Mouse (Mus musculus) common myeloid progenitor, adult 5-6 weeks (primary cell): ENCODE measurements around the gene Tmem206. TPM values are rescaled to one million over a fixed set of nuclear protein-coding genes. Genes with fewer than 3 reads are reported as not detected.

Experiments
- ATAC-seq: replicated peaks from 2 replicates; pipeline ENCODE4 v1.8.0; 2016; ENCODE audit warnings: low read depth, mild to moderate bottlenecking, moderate TSS enrichment, inconsistent platforms; ENCODE audit not compliant: poor library complexity, severe bottlenecking
- total RNA-seq: library from RNA; stranded (forward); fragments of 200-1000, 187-1606 nt; gene quantifications from 2 replicates; pipeline ENCODE4 v1.2.3, GENCODE M21; 2017

Gene Tmem206
- total RNA-seq, 1 experiment from 2014 or later: 32.6 TPM

DNA sequence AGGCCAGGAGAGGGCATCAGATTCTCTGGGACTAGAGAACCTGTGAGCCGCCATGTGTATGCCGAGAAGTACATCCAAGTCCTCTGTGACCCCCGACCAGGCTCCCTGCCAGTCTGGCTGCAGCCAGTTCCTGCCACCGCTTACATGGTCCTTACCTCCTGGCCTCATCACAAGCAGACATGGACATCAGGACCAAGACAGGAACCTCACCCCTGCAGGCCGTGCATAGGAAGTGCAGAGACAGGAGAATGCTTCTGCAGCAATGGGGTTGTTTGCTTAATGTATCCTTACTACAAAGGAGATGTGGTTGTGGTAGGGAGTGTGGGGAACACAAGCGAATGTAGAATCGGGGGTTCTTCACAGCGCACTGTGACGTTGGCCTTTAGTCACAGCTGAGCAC is 19.4 kb upstream of the Tmem206 start:
- 0 out of 2 replicates have a peak, but pooled peaks have one; percentile 26 for ATAC-seq

DNA sequence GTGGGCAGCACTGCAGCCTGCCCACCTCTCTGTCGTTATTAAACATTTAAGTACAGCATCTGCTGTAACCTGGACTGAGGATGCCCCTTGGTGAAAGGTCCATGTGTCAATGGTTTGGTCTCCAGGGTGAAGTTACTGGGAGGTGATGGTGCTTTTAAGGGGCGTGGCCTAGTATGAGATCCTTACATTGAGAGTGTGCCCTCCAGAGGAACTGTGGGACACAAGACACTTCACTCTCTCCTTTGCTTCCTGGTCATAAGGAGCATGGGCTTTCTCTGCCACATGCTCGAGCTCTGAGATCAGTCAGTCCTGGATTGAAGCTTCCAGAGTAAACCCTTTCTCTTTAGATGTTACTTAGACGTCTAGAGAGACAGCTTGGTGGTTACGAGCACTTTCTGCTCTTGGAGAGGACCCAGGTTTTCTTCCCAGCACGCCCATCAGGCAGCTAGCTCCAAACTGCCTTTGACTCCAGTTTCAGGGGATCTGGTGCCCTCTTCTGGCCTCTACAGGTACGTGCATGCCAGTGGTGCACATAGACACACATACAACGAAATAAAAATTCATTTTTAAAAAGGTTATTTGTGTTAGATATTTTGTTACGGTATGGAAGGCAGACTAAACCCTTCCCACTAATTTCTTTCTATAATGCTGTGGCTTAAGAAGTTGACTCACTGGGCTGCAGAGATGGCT is 17.8 kb upstream of the Tmem206 start:
- no peak for ATAC-seq

DNA sequence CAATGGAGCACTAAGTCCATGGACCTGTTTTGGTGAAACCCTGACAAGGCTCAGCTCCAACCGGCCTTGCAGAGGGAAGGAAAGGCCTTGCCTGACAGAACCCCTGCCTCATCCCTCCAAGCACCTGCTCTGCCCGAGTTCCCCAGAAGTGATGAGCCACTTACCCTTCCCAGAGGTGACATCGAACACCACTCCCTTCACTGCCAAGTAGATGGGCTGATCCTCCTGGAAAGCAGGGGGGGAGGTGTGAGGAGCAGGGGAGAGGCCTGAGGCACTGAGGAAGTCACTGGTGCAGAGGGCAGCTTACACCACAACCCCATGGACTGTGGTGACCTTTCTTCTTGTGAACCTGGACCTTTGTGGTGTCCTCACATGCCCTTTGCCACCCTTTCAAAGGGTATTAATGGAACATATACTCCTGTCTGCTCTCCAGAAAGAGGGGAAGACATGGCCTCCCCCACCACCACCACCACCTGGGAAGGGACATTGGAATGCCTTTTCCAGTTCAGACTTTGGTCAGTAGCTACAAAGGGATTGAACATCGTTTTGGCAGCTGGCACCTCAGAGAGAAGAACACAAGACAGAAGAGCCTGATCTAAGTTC is 14.3 kb upstream of the Tmem206 start:
- no peak for ATAC-seq

DNA sequence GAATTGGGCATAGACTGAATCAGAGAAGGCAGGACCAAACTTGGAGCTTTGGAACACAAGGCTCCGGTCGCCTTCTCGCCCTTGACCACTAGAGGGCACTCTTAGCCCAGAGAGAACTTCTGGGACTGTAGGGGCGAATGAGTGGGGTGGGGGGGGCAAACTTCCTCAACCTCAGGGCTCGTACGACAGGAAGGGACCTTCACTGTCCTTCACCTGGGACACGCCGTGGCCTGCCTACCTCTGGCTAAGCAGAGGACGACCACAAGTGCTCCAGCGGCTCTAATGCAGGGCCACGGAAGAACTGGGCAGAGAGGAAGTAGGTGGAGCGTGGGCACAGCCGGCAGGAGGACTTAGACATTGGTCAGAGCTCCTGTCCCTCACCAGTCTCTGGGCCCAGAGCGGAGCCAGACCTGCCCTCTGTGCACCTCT is 13.2 kb upstream of the Tmem206 start:
- peak; percentile 94 for ATAC-seq

DNA sequence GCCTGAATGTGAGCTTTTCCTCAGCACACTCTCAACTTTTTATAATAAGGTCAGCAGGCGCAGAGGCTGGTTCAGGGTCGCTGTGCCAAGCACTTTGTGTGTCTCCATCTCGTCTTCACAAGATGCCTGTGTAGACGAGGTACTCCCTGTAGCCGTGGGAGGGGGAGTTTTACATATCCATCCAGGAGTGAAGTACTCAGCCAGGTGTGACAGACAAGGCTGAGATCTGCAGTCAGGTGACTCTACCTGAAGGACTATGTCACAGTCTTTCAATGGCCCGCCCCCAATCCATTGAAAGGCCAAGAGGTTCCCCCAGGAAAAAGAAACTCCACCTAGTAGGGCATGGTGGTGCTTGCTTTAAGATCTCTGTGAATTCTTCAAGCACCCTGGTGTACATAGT is 12.6 kb upstream of the Tmem206 start:
- ATAC-seq: no peak

DNA sequence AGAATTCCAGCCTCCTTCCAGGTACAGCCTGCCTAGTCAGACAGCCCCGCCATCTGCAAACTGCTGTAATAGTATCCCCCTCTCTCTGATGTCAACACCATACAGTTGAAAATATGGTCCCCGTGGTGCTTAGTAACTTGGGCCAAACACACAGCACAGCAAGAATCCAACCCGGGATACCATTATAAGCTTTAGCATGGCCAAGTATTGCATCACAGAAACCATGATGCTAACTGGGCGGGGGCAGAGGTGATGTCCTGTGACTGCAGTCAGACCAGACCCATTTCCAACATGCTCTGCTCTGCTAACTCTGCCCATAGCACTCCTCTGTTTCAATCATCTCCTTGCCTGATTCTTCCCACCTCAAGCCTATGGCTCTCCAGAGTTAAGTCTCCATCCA is 11.8 kb upstream of the Tmem206 start:
- ATAC-seq: no peak

DNA sequence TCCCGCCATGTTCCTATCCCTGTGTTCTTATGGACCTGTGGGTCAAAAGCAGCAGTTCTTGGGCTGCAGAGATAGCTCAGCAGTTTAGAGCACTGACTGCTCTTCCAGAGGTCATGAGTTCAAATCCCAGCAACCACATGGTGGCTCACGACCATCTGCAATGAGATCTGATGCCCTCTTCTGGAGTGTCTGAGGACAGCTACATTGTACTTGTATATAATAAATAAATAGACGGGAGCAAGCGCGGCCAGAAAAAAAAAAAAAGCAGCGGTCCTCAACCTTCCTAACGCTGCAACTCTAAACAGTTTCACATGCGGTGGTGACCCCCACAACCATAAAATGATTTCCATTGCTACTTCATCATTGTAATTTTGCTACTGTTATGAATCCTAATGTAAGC is 8.9 kb upstream of the Tmem206 start:
- no peak for ATAC-seq

DNA sequence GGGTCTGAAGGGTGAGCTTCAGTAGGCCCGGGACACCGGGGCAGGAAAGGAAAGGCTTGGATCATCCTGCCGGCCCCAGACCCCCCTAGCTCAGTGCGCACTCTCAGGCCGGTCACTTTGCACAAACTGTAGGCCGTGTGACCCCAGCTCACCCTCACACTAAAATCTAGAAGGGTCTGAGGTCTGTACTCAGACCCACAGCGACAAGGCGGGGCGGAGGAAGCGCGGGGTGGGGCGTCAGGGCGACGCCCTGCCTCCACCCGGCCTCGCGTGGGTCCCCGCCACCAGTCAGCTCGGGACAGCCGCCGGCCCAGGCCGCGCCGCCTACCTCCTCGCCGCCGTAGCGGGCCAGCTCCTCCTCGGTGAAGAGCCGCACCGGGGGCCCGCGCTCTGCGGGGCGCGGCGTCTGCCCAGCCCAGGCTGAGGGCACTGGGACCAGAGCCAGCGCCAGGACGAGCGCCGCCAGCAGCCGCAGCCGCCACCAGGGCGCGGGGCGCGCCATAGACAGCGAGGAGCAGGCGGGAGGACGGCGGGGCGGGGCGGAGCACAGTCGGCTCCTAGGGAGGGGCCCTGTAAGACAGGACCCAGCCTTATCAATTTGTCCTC is 8.0 kb upstream of the Tmem206 start, which contains the start of gene Nenf:
Nenf (minus strand) TSS at position 604 of the 606 bp plus-strand sequence.
- peak; percentile 76 for ATAC-seq

DNA sequence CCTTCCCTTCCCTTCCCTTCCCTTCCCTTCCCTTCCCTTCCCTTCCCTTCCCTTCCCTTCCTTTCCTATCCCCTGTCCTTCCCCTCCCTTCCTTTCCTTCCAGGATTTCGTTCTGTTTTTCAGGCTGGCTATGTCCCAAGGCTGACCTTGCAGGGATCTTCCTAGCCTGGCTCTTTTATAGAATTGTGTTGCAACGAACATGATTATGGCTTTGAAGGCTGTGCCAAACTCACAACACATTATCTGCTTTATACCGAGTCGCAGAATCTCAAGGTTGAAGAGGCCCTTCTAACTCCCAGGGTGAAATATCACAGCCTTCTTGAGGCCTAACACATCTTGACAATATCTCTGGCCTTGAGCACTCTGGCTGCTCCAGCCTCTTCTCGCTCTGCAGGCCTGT is 7.0 kb upstream of the Tmem206 start:
- no peak for ATAC-seq

DNA sequence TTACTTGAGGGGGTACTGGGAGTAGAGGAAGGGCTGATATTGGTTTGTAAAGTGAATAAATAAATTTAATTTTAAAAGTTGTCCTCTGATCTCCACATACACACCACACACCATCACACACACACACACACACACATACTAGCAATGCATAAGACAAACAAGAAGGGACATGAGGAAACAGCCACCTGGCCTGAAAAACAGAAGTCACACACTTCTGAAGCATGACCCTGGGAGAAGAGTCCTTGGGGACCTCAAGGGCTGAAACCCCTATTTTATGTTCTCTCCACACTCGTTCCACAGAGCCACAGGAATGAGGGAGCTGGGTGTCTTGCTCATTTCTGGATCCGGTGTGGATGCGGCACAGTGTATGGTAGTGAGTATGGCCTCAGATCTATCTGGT is 2.3 kb upstream of the Tmem206 start:
- ATAC-seq: no peak

DNA sequence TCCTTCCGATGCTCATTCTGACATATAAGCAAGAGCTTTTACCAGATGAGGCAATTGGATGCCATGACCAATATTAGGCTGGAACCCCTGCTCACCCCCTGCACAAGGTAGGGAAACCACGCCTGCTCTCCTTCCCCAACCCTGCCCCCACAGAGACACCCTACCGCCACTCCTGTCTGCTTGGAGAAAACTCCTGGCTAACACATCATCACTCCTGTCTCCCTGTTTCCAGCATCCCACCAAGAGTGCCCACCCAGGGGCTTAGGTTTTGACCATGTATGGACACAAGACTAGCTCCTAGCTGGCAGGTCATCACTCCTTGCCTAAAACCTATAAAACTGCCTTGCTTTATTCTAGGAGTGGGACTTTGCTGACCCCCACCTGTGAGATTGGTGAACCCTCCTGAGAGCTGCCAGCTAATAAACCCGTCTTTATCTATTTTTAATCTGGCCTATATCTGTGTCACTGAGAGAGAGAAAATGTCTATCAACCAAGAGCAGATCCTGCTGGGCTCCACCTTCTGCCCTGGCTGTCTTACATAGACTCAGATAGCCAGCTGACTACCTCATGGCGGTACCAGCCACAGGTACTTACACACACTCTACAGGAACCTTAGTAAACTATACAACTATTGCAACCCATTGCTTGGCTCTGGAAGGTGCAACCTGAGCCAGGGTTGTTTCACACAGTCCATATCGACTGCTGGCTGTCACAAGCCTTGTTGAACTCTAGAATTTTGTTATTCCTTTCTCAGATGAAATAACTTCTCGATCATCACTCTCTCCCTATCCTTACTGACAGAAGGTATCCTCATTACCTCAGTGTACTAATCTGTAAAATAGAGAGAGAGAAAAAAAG is 750 bp upstream of the Tmem206 start:
- no peak for ATAC-seq

DNA sequence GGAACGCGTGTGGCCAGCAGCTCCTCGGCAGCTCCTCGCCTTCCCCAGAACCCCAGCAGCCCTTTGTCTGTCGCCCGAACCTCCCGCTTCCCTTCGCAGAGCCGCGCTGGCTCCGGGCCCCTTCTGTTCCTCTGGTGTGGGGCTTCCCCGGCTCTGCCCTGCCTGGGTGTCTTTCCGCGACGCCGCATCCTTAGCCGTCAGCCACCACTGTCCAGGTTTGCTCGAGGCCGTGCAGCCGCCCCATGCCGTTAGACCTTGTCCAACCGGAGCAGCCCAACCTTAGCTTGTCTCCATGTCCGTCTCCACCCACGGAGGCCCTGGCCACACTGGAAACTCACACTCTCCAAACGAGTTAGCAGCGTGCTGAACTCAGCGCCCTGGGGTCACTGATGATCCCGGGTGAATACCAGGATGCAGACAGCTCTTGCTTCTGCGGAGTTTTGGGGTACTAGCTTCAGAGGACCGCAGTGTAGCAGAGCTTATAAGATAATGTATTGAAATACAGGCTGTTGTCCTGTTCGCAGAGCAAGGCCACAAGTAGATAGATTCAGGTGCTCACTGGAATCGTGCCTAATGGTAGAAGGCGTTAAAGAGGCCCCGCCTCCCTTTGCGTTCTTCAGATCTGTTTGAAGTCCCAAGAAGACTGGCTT is 646 bp downstream of the Tmem206 start:
- ATAC-seq: peak; percentile 26; the same call in 1 of the 2 replicates

DNA sequence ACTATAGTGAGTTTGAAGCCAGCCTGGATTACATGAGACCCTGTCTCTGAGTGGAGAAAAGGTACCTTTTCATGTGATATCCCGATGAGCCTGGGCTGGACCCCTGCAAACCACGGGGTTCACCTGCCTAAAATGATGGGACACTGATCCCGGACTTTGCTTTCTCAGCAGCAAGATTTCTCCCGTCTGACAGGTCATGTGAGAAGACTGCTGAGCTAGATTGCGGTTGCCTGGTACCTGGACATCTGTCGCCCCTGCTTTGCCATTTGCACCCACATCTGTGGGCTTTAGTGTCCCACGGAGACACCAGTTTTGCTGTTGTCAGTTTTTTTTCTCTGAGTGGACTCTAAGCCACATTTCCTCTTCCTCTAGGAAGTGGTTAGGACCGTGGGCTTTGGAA is 1.5 kb downstream of the Tmem206 start:
- ATAC-seq: peak; percentile 6

DNA sequence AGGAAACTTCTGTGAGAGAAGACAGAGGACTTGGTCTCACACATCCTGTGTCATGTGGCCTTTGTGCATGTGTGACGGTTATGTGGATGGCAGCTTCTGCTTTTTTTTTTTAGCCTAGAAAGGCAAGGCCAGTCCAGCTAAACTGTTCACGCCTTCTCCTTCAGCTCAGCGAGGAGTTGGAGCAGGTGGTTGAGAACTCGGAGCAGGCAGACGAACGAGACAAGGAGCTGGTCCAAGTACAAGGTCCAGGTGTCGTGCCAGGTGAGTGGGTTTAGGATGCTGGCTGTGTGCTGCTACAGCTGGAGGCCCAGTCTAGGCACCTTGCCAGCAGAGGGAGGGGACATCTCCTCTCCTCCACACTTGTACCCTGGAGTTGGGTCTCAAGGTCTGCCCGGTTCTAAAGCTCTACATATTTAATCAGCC is 2.3 kb downstream of the Tmem206 start:
- peak; percentile 45 for ATAC-seq

DNA sequence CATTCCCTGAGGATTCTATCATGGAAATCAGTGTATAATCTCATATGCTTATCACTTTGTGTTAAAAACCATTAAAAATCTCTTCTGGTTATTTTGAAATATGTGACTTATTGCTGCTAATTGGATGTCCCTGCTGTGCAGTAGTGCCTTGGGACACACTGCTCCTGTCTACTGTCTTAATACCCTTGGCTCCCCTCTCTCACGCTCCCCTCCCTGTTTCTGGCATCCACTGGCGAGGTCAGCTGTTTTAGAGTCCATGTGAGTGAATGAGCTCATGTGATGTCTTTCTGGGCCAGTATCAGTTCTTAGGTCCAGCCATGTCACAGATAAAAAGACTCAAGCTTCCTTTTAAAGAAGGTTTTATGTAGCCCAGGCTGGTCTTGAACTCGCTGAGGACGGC is 4.6 kb downstream of the Tmem206 start:
- ATAC-seq: no peak

DNA sequence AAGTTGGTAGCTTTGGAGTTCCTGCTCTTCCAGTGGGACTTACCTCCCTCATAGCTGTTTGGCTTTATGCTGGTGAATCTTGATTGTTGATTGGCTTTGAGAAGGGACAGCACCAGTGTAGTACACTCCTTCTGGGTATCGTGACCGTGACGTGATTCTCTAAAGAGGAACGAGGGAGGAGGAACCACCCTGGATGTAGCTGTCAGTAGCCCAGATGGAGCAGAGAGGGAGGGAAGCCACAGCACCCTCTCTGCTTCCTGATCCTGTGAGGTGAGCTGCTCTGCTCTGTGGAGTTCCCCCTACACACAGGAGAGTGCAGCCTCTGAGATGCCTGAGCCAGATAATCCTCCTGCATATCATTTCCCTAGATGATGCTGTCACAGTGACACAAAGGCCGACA is 8.8 kb downstream of the Tmem206 start:
- ATAC-seq: peak; percentile 87

DNA sequence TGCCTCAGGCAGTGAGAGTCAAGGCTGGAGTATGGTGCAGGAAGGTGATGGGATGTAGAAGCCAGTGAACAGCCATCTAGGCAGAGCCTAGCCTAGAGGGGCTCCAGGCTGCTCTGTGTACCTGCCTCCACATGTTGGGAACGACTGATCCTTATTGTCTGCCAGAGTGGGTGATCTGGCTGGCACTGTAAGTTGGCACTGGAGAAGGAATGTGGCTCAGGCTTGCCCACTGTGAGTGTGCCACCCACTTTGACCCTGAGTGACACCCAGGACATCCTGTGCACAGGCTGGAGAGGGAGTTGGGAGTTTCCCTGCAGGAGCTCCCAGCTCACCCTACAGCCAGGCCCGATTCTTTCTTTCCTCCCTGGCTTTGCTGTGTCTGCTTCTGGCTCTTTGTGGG is 14.2 kb downstream of the Tmem206 start:
- no peak for ATAC-seq

DNA sequence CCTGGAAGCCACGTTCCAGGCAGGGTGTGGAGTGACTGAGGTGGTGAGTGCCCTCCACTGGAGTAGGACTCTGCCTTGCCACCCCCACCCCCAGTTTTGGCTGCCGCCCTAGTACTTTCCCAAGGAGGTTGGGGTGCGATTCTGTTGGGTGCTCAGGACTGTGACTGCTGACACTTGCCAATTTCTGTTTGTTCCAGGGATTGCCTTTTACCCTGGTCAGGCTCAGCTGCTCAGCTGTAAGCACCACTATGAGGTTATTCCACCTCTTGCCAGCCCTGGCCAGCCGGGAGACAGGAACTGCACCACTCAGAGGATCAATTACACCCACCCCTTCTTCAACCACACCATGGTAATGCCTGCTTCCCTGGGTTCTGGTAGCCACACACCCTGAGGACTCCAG is 14.8 kb downstream of the Tmem206 start:
- ATAC-seq: no peak

DNA sequence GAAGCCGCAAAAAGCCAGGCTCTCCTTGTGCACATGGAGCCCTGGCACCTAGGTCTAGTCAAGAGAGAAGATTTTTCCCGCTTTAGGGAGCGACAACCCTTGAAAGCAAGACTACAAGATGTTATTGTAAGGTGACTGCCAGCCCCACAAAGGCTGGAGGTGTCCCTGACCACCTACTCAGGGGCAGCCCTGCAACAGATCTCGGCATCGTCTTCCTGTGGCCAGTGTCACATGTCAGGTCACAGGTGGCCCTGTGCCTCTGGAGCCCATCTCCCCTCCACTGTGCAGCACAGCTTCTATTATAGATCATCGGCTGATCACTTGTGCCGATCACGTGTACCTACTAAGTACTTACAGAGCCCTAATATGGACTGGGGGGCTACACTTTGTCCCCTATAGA is 21.9 kb downstream of the Tmem206 start:
- no peak for ATAC-seq

DNA sequence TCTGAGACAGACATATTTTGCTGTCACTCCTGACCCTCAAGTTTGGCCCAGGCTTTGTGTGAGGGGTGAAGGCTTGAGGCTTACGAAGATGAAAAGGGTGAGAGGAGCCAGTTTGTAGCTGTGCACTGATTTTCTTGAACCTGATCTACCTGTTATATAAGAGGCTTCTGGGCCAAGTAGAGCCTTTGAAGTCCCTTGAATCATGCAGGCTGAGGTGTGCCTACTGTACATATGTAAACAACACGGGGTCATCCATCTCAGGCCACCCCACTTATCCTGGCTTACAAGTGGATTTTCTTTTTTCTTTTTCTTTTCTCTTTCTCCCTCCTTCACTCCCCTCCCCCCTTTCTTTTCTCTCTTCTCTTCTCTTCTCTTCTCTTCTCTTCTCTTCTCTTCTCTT is 22.9 kb downstream of the Tmem206 start:
- ATAC-seq: no peak
